Mouse (Mus musculus): ENCODE data around the gene Ptprq. TPM values are rescaled to one million over a fixed set of nuclear protein-coding genes. Genes with fewer than 3 reads are reported as not detected.

The Ptprq gene
- polyA plus RNA-seq, 1 experiment from 2014 or later: 0.07 TPM

DNA sequence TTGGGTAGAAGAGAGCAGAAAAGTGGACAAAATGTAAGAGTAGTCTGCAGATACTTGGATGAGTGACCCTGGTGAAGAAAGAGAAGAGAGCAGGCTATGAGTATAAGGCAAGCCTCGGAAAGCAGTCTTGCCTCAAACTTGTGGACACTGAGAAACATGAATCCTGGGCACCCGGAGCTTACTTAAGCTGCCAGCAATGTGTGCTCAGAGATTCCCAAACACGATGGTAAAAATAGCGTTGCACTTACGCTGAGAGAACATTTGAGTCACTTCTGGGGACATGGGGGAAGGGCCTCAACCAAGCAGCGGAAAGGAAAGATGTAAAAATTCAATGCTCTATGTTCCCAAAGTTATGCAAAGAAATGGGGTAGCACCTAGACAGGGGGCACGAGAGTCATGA is 220.2 kb downstream of the Ptprq start:
- no peaks in the 10 kb centered on the region for H3K27me3 ChIP-seq (ENCODE audit: control insufficient read depth, insufficient read depth, low read length)
- no peak overlapping the region for H3K4me3 ChIP-seq (ENCODE audit: low read depth, low read length)
- no peak overlapping the region for H3K27ac ChIP-seq (replicated peaks; ENCODE audit: low read depth, low read length)
- H3K4me2 ChIP-seq (ENCODE audit: low read depth, low read length): no peak overlapping the region
- no peaks in the 10 kb centered on the region for H3K9me3 ChIP-seq (replicated peaks; ENCODE audit: control insufficient read depth, low read length)
- DNase-seq (ENCODE audit: low spot score) (no peak), ATAC-seq (replicated peaks; ENCODE audit: insufficient number of reproducible peaks, low FRiP score, low TSS enrichment, low read depth) (no peak)
- WGBS: 87% methylated on average over 7 of the region's 7 CpGs
- H3K36me3 ChIP-seq (replicated peaks; ENCODE audit: control insufficient read depth, insufficient read depth, low read depth, low read length): no peaks in the 10 kb centered on the region
- H3K9ac ChIP-seq (replicated peaks; ENCODE audit: low read length): no peak overlapping the region
- no peaks in the 10 kb centered on the region for H3K4me1 ChIP-seq (ENCODE audit: control insufficient read depth, insufficient read depth, low read length)

DNA sequence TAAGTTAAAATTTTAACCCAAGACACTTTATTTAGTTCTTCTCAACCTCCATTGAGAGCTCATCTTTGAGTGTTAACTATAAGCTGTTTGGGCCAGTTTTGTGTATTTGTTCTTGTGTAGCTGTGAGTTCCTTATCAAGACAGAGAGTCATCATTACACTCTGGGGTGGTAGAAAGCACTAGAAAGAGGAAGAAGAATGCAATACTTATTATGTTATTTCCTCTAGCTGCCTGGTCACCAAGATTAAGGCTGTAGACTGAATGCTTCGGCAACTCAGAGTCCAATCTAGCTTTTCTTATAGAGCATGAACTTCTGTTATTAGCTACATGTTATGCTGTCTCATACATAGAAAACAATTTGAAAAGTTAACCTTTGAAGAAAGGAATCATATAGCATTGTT is 223.4 kb downstream of the Ptprq start:
- no peaks in the 10 kb centered on the region for H3K27me3 ChIP-seq (ENCODE audit: control insufficient read depth, insufficient read depth, low read length)
- WGBS: 92% methylated on average over 1 of the region's 1 CpGs
- H3K36me3 ChIP-seq (replicated peaks; ENCODE audit: control insufficient read depth, insufficient read depth, low read depth, low read length): no peaks in the 10 kb centered on the region
- DNase-seq (ENCODE audit: low spot score) (no peak), ATAC-seq (replicated peaks; ENCODE audit: insufficient number of reproducible peaks, low FRiP score, low TSS enrichment, low read depth) (no peak)
- no peak overlapping the region for H3K4me3 ChIP-seq (ENCODE audit: low read depth, low read length)
- H3K9ac ChIP-seq (replicated peaks; ENCODE audit: low read length): no peak overlapping the region
- H3K9me3 ChIP-seq (replicated peaks; ENCODE audit: control insufficient read depth, low read length): no peaks in the 10 kb centered on the region
- no peak overlapping the region for H3K27ac ChIP-seq (replicated peaks; ENCODE audit: low read depth, low read length)
- H3K4me1 ChIP-seq (ENCODE audit: control insufficient read depth, insufficient read depth, low read length): no peaks in the 10 kb centered on the region
- no peak overlapping the region for H3K4me2 ChIP-seq (ENCODE audit: low read depth, low read length)

DNA sequence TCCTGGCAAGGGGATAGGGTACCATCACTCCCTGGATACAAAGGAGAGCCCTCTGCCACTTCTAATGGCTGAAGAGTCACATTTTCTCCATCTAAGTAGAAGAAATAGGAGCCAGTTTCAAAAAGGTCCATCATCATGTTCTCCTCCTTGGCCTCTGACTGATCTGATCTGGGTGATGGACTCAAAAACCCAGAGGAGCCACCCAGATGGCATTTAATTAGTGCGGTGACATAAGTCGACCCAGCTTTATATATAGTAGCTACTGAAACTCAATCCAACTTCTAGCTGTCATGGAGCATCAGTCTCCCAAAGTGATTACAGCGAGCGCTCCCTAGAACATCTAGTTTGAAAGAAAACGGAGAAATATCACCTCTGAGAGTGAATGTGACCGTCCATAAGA is 225.3 kb downstream of the Ptprq start, which contains the start of gene Myf6:
TSS of gene Myf6 (minus strand) at position 170 of the 400 bp plus-strand sequence.
- 82% methylated on average over 6 of the region's 6 CpGs for WGBS
- Histone ChIP-seq H3K4me2 (ENCODE audit: low read depth, low read length) (no peak within 1 kb of the TSS; the same call in none of the 2 replicates), H3K36me3 (replicated peaks; ENCODE audit: control insufficient read depth, insufficient read depth, low read depth, low read length) (no peaks in the 10 kb centered on the region), H3K4me3 (ENCODE audit: low read depth, low read length) (no peak within 1 kb of the TSS), H3K9me3 (replicated peaks; ENCODE audit: control insufficient read depth, low read length) (no peaks in the 10 kb centered on the region), H3K27ac (replicated peaks; ENCODE audit: low read depth, low read length) (no peak within 1 kb of the TSS), H3K9ac (replicated peaks; ENCODE audit: low read length) (no peak within 1 kb of the TSS; the same call in 1 of the 2 replicates), H3K4me1 (ENCODE audit: control insufficient read depth, insufficient read depth, low read length) (no peaks in the 10 kb centered on the region), H3K27me3 (ENCODE audit: control insufficient read depth, insufficient read depth, low read length) (no peaks in the 10 kb centered on the region)
- no peak for ATAC-seq (replicated peaks; ENCODE audit: insufficient number of reproducible peaks, low FRiP score, low TSS enrichment, low read depth)
- no peak for DNase-seq (ENCODE audit: low spot score)

DNA sequence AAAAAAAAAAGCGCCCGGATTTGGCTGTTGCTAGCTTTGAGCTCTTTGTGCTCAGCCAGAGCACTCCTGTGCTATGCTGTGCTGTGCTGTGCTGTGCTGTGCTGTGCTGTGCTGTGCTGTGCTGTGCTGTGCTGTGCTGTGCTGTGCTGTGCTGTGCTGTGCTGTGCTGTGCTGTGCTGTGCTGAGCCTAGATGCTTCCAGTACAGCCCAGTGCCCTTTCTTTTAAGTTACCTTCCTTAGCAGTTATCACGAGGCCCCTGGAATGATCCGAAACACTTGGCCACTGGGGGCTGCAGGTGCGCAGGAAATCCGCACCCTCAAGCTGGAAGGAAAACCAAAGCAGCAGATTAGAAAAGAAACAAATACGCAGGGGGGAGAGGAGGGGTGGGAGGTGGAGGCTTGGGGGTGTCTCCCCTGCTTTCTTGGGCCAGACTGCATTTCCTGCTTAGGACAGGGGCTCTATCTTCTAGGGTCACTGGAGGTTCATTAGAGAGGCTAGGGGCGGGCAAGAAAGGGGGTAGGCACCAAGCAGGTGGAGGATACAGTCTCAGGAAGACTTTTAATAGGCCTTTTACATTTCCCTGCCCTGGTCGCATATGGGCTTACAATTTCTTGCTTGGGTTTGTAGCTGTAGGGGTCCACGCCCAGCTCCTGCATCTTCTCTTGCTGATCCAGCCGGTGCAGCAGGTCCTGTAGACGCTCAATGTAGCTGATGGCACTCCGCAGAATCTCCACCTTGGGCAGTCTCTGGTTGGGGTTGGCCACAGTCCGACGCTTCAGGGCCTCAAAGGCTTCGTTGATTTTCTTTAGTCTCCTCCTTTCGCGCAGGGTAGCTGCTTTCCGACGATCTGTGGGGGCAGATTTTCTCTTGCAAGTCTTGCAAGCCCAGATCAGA is 226.0 kb downstream of the Ptprq start:
- no peaks in the 10 kb centered on the region for H3K27me3 ChIP-seq (ENCODE audit: control insufficient read depth, insufficient read depth, low read length)
- H3K4me1 ChIP-seq (ENCODE audit: control insufficient read depth, insufficient read depth, low read length): no peaks in the 10 kb centered on the region
- peak; percentile 77 for ATAC-seq (replicated peaks; ENCODE audit: insufficient number of reproducible peaks, low FRiP score, low TSS enrichment, low read depth)
- H3K27ac ChIP-seq (replicated peaks; ENCODE audit: low read depth, low read length): no peak overlapping the region
- H3K36me3 ChIP-seq (replicated peaks; ENCODE audit: control insufficient read depth, insufficient read depth, low read depth, low read length): no peaks in the 10 kb centered on the region
- WGBS: 40% methylated on average over 20 of the region's 20 CpGs
- DNase-seq (ENCODE audit: low spot score): no peak
- H3K9me3 ChIP-seq (replicated peaks; ENCODE audit: control insufficient read depth, low read length): no peaks in the 10 kb centered on the region
- peak overlapping the region; percentile 25 for H3K9ac ChIP-seq (replicated peaks; ENCODE audit: low read length)
- peak overlapping the region; percentile 41 for H3K4me2 ChIP-seq (ENCODE audit: low read depth, low read length)
- H3K4me3 ChIP-seq (ENCODE audit: low read depth, low read length): no peak overlapping the region

DNA sequence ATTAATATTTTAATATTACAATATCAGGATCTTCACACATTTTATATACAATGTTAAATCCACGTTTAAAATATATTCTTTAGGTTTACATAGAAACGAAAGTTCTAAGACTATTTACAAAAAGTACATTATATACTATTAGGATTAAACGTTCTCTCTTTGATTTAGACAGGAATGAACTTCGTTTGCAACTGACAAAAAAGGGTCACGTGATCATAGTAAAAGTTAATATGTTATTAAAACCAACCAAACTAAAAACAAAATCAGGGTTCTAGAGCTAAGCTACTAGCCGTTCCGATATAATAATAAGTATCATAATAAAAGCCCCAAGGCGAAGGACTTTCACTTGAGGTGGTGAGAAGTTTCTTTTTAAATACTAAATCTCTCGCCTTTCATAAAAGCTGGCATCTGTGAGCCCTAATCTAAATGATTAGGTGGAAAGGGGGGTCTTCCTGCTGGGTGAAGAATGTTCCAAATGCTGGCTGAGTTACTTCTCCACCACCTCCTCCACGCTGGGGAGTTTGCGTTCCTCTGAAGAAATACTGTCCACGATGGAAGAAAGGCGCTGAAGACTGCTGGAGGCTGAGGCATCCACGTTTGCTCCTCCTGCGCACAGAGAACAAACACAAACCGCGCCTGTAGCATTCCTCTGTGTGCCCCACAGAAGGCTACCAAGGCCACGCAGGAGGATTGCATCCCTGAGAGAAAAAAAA is 226.8 kb downstream of the Ptprq start:
- Histone ChIP-seq H3K27ac (replicated peaks; ENCODE audit: low read depth, low read length) (no peak overlapping the region), H3K4me2 (ENCODE audit: low read depth, low read length) (peak overlapping the region; percentile 41), H3K4me3 (ENCODE audit: low read depth, low read length) (no peak overlapping the region), H3K9ac (replicated peaks; ENCODE audit: low read length) (peak overlapping the region; percentile 25), H3K4me1 (ENCODE audit: control insufficient read depth, insufficient read depth, low read length) (no peaks in the 10 kb centered on the region), H3K9me3 (replicated peaks; ENCODE audit: control insufficient read depth, low read length) (no peaks in the 10 kb centered on the region), H3K36me3 (replicated peaks; ENCODE audit: control insufficient read depth, insufficient read depth, low read depth, low read length) (no peaks in the 10 kb centered on the region), H3K27me3 (ENCODE audit: control insufficient read depth, insufficient read depth, low read length) (no peaks in the 10 kb centered on the region)
- 39% methylated on average over 18 of the region's 18 CpGs for WGBS
- no peak for DNase-seq (ENCODE audit: low spot score)
- 0 out of 2 replicates have a peak, but pooled peaks have one; percentile 59 for ATAC-seq (replicated peaks; ENCODE audit: insufficient number of reproducible peaks, low FRiP score, low TSS enrichment, low read depth)

- peak; percentile 41; the same call in 1 of the 2 replicates for ATAC-seq (replicated peaks; ENCODE audit: insufficient number of reproducible peaks, low FRiP score, low TSS enrichment, low read depth)
- no peaks in the 10 kb centered on the region for H3K9me3 ChIP-seq (replicated peaks; ENCODE audit: control insufficient read depth, low read length)
- H3K27me3 ChIP-seq (ENCODE audit: control insufficient read depth, insufficient read depth, low read length): no peaks in the 10 kb centered on the region
- no peak overlapping the region for H3K27ac ChIP-seq (replicated peaks; ENCODE audit: low read depth, low read length)
- no peak overlapping the region for H3K4me2 ChIP-seq (ENCODE audit: low read depth, low read length)
- H3K4me1 ChIP-seq (ENCODE audit: control insufficient read depth, insufficient read depth, low read length): no peaks in the 10 kb centered on the region
- no peaks in the 10 kb centered on the region for H3K36me3 ChIP-seq (replicated peaks; ENCODE audit: control insufficient read depth, insufficient read depth, low read depth, low read length)
- H3K9ac ChIP-seq (replicated peaks; ENCODE audit: low read length): no peak overlapping the region
- 19% methylated on average over 12 of the region's 12 CpGs for WGBS
- peak; percentile 53 for DNase-seq (ENCODE audit: low spot score)
- H3K4me3 ChIP-seq (ENCODE audit: low read depth, low read length): no peak overlapping the region
These were observed 231.1 kb downstream of the Ptprq start for GRCm38 (mm10) chr10:107488654-107489315.

DNA sequence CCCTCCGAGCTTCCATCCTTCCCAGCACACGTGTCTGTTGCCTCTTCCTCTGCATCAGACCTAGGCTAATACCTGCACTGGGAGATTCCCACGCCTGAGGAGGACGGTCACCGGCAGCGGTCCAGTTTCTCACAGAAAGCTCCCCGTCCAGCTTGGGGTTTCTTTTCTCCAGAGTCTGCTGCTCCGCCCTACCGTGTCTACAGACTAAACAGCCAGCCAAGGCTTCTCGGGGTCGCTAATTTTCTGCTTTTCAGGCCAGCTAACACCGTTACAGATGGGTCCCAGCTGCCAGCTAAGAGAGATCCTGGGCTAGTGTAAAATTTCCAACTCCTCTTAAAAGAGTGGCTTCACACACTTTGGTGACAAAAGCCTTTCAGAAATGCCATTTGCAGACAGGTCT is 233.1 kb downstream of the Ptprq start:
- Histone ChIP-seq H3K27ac (replicated peaks; ENCODE audit: low read depth, low read length) (no peak overlapping the region), H3K4me3 (ENCODE audit: low read depth, low read length) (no peak overlapping the region), H3K9ac (replicated peaks; ENCODE audit: low read length) (no peak overlapping the region), H3K36me3 (replicated peaks; ENCODE audit: control insufficient read depth, insufficient read depth, low read depth, low read length) (no peaks in the 10 kb centered on the region), H3K4me1 (ENCODE audit: control insufficient read depth, insufficient read depth, low read length) (no peaks in the 10 kb centered on the region), H3K9me3 (replicated peaks; ENCODE audit: control insufficient read depth, low read length) (no peaks in the 10 kb centered on the region), H3K4me2 (ENCODE audit: low read depth, low read length) (no peak overlapping the region), H3K27me3 (ENCODE audit: control insufficient read depth, insufficient read depth, low read length) (no peaks in the 10 kb centered on the region)
- WGBS: 50% methylated on average over 12 of the region's 12 CpGs
- peak; percentile 54 for DNase-seq (ENCODE audit: low spot score)
- no peak for ATAC-seq (replicated peaks; ENCODE audit: insufficient number of reproducible peaks, low FRiP score, low TSS enrichment, low read depth)

Measured in embryonic facial prominence, embryonic 11.5 days (tissue).